Mouse (Mus musculus): ENCODE measurements at regions not wholly inside any gene's neighbourhood (a gene's known extent, or its start where the extent isn't known, plus 50 kb on each side); places are given as distances from the start of the nearest gene placed in this dataset.

GRCm38 (mm10) chr15:13529050-13529449 is 355.6 kb upstream of the Cdh6 start:
- POLR2A ChIA-PET, result no interaction called here
- CTCF ChIA-PET, result no interaction called here

All from embryonic stem cell, embryonic (primary cell).